Mouse (Mus musculus): Measurements from ENCODE around the gene Ywhah. TPM values are rescaled to one million over a fixed set of nuclear protein-coding genes. Genes with fewer than 3 reads are reported as not detected.
"Not testable (repeated sequence)": the region's sequence is repeated elsewhere in the genome, so short reads cannot be mapped to it uniquely, and the experiment has no call there.

Ywhah gene
- total RNA-seq, 2 experiments from 2014 or later, result 1,367 to 1,478 TPM

- DNase-seq (ENCODE audit: low spot score in 2 of 2), result no peak
Measured at GRCm38 (mm10) chr5:33009818-33010812, 8.5 kb upstream of the Ywhah start.

GRCm38 (mm10) chr5:33011132-33012106 lies 7.2 kb upstream of the Ywhah start:
- DNase-seq (ENCODE audit: low spot score in 2 of 2), result no peak

GRCm38 (mm10) chr5:33014096-33014495 lies 4.5 kb upstream of the Ywhah start:
- DNase-seq (ENCODE audit: low spot score in 2 of 2), result no peak

GRCm38 (mm10) chr5:33015579-33015978 lies 3.0 kb upstream of the Ywhah start:
- no peak for DNase-seq (ENCODE audit: low spot score in 2 of 2)

- DNase-seq (ENCODE audit: low spot score in 2 of 2), result no peak
Measured at GRCm38 (mm10) chr5:33018189-33018560, 441 bp upstream of the Ywhah start.

- no peak for DNase-seq (ENCODE audit: low spot score in 2 of 2)
Measured at GRCm38 (mm10) chr5:33019426-33019821, 808 bp downstream of the Ywhah start.

GRCm38 (mm10) chr5:33021622-33022021 lies 3.0 kb downstream of the Ywhah start:
- no peak for DNase-seq (ENCODE audit: low spot score in 2 of 2)

- DNase-seq (ENCODE audit: low spot score in 2 of 2), result no peak
Measured at GRCm38 (mm10) chr5:33023337-33023736, 4.7 kb downstream of the Ywhah start.

GRCm38 (mm10) chr5:33024474-33024873 lies 5.9 kb downstream of the Ywhah start:
- no peak for DNase-seq (ENCODE audit: low spot score in 2 of 2)

GRCm38 (mm10) chr5:33028656-33029055 lies 10.0 kb downstream of the Ywhah start:
- peak in 1 of 2 experiments; percentile 8 for DNase-seq (ENCODE audit: low spot score in 2 of 2)

- peak in 1 of 2 experiments; percentile 17 for DNase-seq (ENCODE audit: low spot score in 2 of 2)
Measured at GRCm38 (mm10) chr5:33030425-33031175, 12.0 kb downstream of the Ywhah start.

- peak in 1 of 2 experiments; percentile 6 for DNase-seq (ENCODE audit: low spot score in 2 of 2)
Measured at GRCm38 (mm10) chr5:33032036-33032773, 13.6 kb downstream of the Ywhah start.

GRCm38 (mm10) chr5:33033121-33033520 lies 14.5 kb downstream of the Ywhah start:
- DNase-seq (ENCODE audit: low spot score in 2 of 2), result peak; percentile 77 to 85

GRCm38 (mm10) chr5:33033633-33034032 lies 15.0 kb downstream of the Ywhah start:
- not testable (repeated sequence) for DNase-seq (ENCODE audit: low spot score in 2 of 2)

- DNase-seq (ENCODE audit: low spot score in 2 of 2), result peak in 1 of 2 experiments; percentile 5
Measured at GRCm38 (mm10) chr5:33034100-33034499, 15.5 kb downstream of the Ywhah start.

- no peak for DNase-seq (ENCODE audit: low spot score in 2 of 2)
Measured at GRCm38 (mm10) chr5:33034916-33035315, 16.3 kb downstream of the Ywhah start.

- DNase-seq (ENCODE audit: low spot score in 2 of 2), result no peak
Measured at GRCm38 (mm10) chr5:33038656-33039509, 20.3 kb downstream of the Ywhah start.

GRCm38 (mm10) chr5:33039510-33039911 lies 20.9 kb downstream of the Ywhah start:
- DNase-seq (ENCODE audit: low spot score in 2 of 2), result peak in 1 of 2 experiments; percentile 63

GRCm38 (mm10) chr5:33040735-33041134 lies 22.1 kb downstream of the Ywhah start:
- DNase-seq (ENCODE audit: low spot score in 2 of 2), result not testable (repeated sequence)

All from layer of hippocampus, postnatal 14 days (tissue).